Mouse (Mus musculus): Measurements from ENCODE around the gene Mgll.

GRCm38 (mm10) chr6:88717143-88718032, 6.8 kb upstream of the Mgll start:
- TF ChIP-seq POLR2A (IDR thresholded peaks at IDR 0.05; ENCODE audit: insufficient read depth, low read depth, low read length) (no peak), CTCF (IDR thresholded peaks at IDR 0.05) (0 out of 2 replicates have a peak, but pooled peaks have one; percentile 12), EP300 (IDR thresholded peaks at IDR 0.05; ENCODE audit: insufficient read depth, low read depth, low read length) (peak; percentile 89; the same call in 1 of the 2 replicates)
